ENCODE assay signal across 8 mouse cellular contexts in genomic region chr6:124769101-124769765, GRCm38 (mm10). TPM values are rescaled to one million over a fixed set of nuclear protein-coding genes. Genes with fewer than 3 reads are reported as not detected.
DNase-seq lines count a peak whose midpoint lies in the region; ATAC-seq lines count a peak whose summit lies in the region.

TSS of gene Eno2 (minus strand) at chr6:124769673.

- H3K4me2 ChIP-seq in intestine, embryonic 15.5 days (replicated peaks) = peak within 1 kb of the TSS; percentile 96

- peak within 1 kb of the TSS; percentile 60 for H3K9ac ChIP-seq in intestine, embryonic 15.5 days

- ATAC-seq in intestine, embryonic 15.5 days = peak; percentile 77

- peak within 1 kb of the TSS; percentile 57 for H3K4me3 ChIP-seq in intestine, embryonic 15.5 days (replicated peaks)

- H3K36me3 ChIP-seq in intestine, embryonic 15.5 days = no peaks in the 10 kb centered on the region

- no peak within 1 kb of the TSS for H3K27ac ChIP-seq in intestine, embryonic 15.5 days

- H3K9me3 ChIP-seq in intestine, embryonic 15.5 days = no peaks in the 10 kb centered on the region

- under 1% methylated on average over 54 of the region's 54 CpGs for WGBS in intestine, embryonic 15.5 days

- 0 out of 2 replicates have a peak, but pooled peaks cover 2% of the 10 kb centered on the region for H3K27me3 ChIP-seq in intestine, embryonic 15.5 days (replicated peaks)

- DNase-seq in urinary bladder, adult 2 months (ENCODE audit: low spot score) = no peak
- DNase-seq in urinary bladder, postnatal 36 days (ENCODE audit: low spot score in 2 of 2) = no peak
- peak; percentile 74 for DNase-seq in cerebellum, adult 8-10 months
- peak in 1 of 2 experiments; percentile 81 for DNase-seq in frontal cortex, adult 2 months (ENCODE audit: extremely low spot score in 1 of 2, low spot score in 1 of 2)
- DNase-seq in liver = peak; percentile 50
- peak; percentile 70 for DNase-seq in neural tube, embryonic 10.5 days (ENCODE audit: extremely low spot score, low spot score)
- peak; percentile 80 for DNase-seq in thymus, postnatal 4 days

- peaks cover 24% of the 10 kb centered on the region for H3K4me1 ChIP-seq in intestine, embryonic 15.5 days (replicated peaks)

RNA-seq across cellular contexts. Expression of gene Eno2, which starts in this region (rescaled TPM):
- 20.8 and 23.4 TPM in 2 replicates for polyA plus RNA-seq in urinary bladder, adult 2 months (2012; rRNA removed)
- 822 and 850 TPM in 2 replicates for polyA plus RNA-seq in frontal cortex, adult 2 months (2012; rRNA removed)
- 6.0 and 6.8 TPM in 2 replicates for polyA plus RNA-seq in intestine, embryonic 15.5 days (2015; fragmentation: Nextera tagmentation; extraction: Ambion mirVana)

Comparison
In these comparisons a context has a peak if more than half of its experiments do, and no peak if none do; other contexts are left out.
1. RNA of gene Eno2 (polyA plus RNA-seq): 822 to 850 TPM in frontal cortex, adult 2 months; 20.8 to 23.4 TPM in urinary bladder, adult 2 months and 6.0 to 6.8 TPM in intestine, embryonic 15.5 days; every median in the first group is over 10 times any median in the second.
2. DNase-seq: peak in cerebellum, adult 8-10 months (single experiment), liver (single experiment), neural tube, embryonic 10.5 days (single experiment) and thymus, postnatal 4 days (single experiment); none in urinary bladder, adult 2 months (single experiment) and urinary bladder, postnatal 36 days (0 of 2).